Mouse (Mus musculus) heart, adult 2 months (tissue): ENCODE measurements around the gene 2410004B18Rik. TPM values are rescaled to one million over a fixed set of nuclear protein-coding genes. Genes with fewer than 3 reads are reported as not detected.
A peak's percentile ranks its signal among the peaks of the same experiment; 100 is the strongest.

Experiments
- DNase-seq, 2 experiments: peaks; one replicate each; pipeline ENCODE4 v3.0.0; 2021
- H3K27ac ChIP-seq: fragments of 200-600 bp; 2 replicates; pipeline ENCODE4 v1.8.1; 2022
- H3K27me3 ChIP-seq: fragments of 200-500 bp; 2 replicates; pipeline ENCODE4 v1.6.1; 2012; ENCODE audit warnings: mild to moderate bottlenecking, low read length, inconsistent platforms, mixed read lengths; ENCODE audit not compliant: control insufficient read depth, insufficient read depth
- H3K36me3 ChIP-seq: fragments of 200-500 bp; 2 replicates; pipeline ENCODE4 v1.6.1; 2012; ENCODE audit warnings: low read length, inconsistent platforms; ENCODE audit not compliant: control insufficient read depth, insufficient read depth
- H3K4me1 ChIP-seq: fragments of 200-500 bp; 2 replicates; pipeline ENCODE4 v1.6.1; 2011; ENCODE audit warnings: low read length; ENCODE audit not compliant: control insufficient read depth, insufficient read depth
- H3K4me3 ChIP-seq: fragments of 200-600 bp; 2 replicates; pipeline ENCODE4 v1.8.1; 2022
- H3K79me2 ChIP-seq: fragments of 200-500 bp; replicated peaks from 2 replicates; pipeline ENCODE4 v1.6.1; 2012; ENCODE audit warnings: mild to moderate bottlenecking, inconsistent platforms, low read length, moderate library complexity, mixed read lengths; ENCODE audit not compliant: control insufficient read depth, insufficient read depth
- H3K9ac ChIP-seq: fragments of 200-500 bp; 2 replicates; pipeline ENCODE4 v1.6.1; 2012; ENCODE audit warnings: low read depth, mild to moderate bottlenecking, control low read depth, inconsistent platforms, low read length, mixed read lengths
- CTCF ChIP-seq: fragments of 200-600 bp; IDR thresholded peaks from 2 replicates; pipeline ENCODE4 v1.8.1; 2022; ENCODE audit warnings: antibody characterized with exemption, mild to moderate bottlenecking, moderate library complexity
- EP300 ChIP-seq: fragments of 200-500 bp; IDR thresholded peaks from 2 replicates; pipeline ENCODE4 v1.6.1; 2011; ENCODE audit warnings: low read depth, low read length, control low read depth; ENCODE audit not compliant: insufficient read depth
- POLR2A ChIP-seq: fragments of 200-500 bp; IDR thresholded peaks from 2 replicates; pipeline ENCODE4 v1.6.1; 2011; ENCODE audit warnings: mild to moderate bottlenecking, low read depth, low read length, control low read depth; ENCODE audit not compliant: insufficient read depth
- WGBS: fragments of 180-500 bp; shearing (Covaris S2); methylation state at CpG from one replicate; pipeline ENCODE4 v1.1.7; 2018; 5-methylcytosine and 5-hydroxymethylcytosine counted together
- intact Hi-C: fragments of 180-260 bp; cut with DNase I; formaldehyde crosslinking; loops from one replicate; pipeline ENCODE4 v1.15.1; 2025
- long read RNA-seq: library from polyadenylated mRNA; stranded (forward); transcript quantifications from one replicate; pipeline ENCODE4 v2.0.0, GENCODE M21; 2021
- polyA plus RNA-seq: library from polyadenylated mRNA; depleted of rRNA; stranded (reverse); fragments of >200 nt; gene quantifications from 2 replicates; pipeline ENCODE4 v1.2.3, GENCODE M21; 2012; rRNA removed
- total RNA-seq, 2 experiments: library from RNA; stranded (reverse); gene quantifications; 2 replicates each; pipeline ENCODE4 v1.2.3; 2021

The 2410004B18Rik gene
- total RNA-seq (10 to 100 TPM; 17.9 to 20.8 TPM), polyA plus RNA-seq (9.0 and 9.2 TPM in 2 replicates)
- long read RNA-seq, transcript 2410004B18Rik-201 (3 exons, 1,547 nt): major isoform, 18 of 28 reads
- long read RNA-seq, transcript 2410004B18Rik-207 (3 exons, 724 nt): minor isoform, 5 of 28 reads
- long read RNA-seq, partial matches to known transcripts: 1 of 28 reads
- long read RNA-seq, other reads (novel, unspliced or antisense): 2 of 28 reads

DNA sequence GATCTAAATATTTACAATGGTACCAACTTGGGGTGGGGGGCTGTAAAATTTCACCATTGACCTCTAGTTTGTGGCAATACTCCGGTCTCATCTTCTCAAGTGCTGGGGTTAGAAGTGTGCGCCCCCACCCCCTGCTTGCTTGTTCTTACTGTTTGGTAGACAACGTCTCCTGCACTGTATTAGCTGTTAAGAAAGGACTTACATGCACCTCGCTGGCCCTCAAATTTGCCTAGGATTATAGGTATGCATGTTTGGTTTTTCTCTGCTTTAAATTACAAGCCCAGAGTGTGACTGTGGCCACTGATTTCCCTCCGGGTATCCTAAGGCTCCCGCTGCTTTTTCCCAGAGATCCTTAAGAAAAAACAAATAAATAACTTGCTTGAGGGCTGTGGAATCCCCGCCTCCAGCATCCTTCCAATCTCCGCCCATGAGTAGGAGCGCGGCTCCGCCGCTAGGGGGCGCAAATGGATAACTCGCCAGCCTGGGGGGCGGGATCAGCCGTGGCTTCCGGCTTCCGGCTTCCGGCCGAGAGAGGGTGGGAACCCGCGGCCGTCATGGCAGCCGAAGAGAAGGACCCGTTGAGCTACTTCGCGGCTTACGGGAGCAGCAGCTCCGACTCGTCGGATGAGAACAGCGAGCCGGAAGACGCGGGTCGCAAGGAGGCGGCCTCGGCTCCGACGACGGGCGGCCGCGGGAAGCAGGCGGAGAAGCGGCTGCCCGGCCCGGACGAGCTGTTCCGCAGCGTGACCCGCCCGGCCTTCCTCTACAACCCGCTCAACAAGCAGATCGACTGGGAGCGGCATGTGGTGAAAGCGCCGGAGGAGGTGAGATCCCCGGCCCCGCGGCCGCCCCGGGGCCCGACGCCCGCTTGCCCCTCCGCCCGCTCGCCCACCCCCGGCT lies at the start of gene 2410004B18Rik:
Gene 2410004B18Rik (plus strand): TSS at position 510 of the 900 bp plus-strand sequence.
- Histone ChIP-seq H3K27ac (peak within 1 kb of the TSS; percentile 84), H3K4me3 (peak within 1 kb of the TSS; percentile 88), H3K4me1 (peaks cover 8% of the 10 kb centered on the region), H3K36me3 (peaks cover 16% of the 10 kb centered on the region), H3K27me3 (no peaks in the 10 kb centered on the region), H3K9ac (peak within 1 kb of the TSS; percentile 98), H3K79me2 (peaks cover 5% of the 10 kb centered on the region)
- intact Hi-C loops: no loop called here
- DNase-seq: peak; percentile 91 to 95
- WGBS: 1% methylated on average over 70 of the region's 70 CpGs
- TF ChIP-seq EP300 (peak; percentile 66; the same call in 1 of the 2 replicates), POLR2A (peak; percentile 87), CTCF (no peak; the same call in 1 of the 2 replicates)

DNA sequence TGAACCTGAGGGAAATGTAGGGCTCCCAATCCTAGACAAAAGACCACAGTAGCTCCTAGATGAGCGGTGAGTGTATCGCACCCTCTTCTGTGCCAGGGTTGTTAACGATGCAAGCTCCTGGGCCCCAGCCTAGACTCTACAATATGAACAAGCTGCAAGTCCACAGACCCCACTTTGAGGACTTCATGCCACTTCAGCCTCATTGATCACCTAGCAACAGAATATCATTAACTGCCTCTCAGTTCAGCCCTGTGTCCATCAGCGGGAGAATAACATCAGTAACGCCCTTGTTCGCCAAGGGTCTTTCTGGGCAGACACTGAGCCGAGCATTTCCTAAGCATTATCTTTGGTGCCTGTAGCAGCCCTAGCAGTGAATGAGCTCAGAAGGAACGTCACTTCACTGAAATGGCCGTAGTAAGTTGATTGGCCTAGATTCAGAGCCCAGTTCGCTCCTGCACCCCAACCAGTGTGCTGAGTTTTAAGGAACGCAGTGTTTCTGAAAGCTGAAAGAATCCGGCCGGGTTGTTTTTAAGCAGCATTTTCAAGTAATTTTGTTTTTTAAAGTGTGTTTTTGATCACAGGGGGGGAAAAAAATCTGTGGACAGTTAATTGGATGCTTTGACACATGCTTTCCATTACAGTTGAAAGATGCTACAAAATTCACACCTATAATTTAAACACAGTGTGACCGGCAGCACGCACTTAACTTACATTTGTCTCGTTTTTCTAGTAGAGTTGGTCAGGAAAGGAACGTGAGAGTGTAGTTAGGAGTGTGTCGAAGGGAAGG lies 47.3 kb upstream of the 2410004B18Rik start:
- Histone ChIP-seq H3K36me3 (no peaks in the 10 kb centered on the region), H3K27ac (no peak overlapping the region), H3K9ac (no peak overlapping the region), H3K27me3 (no peaks in the 10 kb centered on the region), H3K4me1 (peaks cover 8% of the 10 kb centered on the region), H3K79me2 (no peaks in the 10 kb centered on the region), H3K4me3 (no peak overlapping the region)
- DNase-seq: no peak
- 92% methylated on average over 18 of the region's 18 CpGs for WGBS
- TF ChIP-seq EP300 (no peak), CTCF (no peak), POLR2A (no peak)
- intact Hi-C loops: no loop called here

DNA sequence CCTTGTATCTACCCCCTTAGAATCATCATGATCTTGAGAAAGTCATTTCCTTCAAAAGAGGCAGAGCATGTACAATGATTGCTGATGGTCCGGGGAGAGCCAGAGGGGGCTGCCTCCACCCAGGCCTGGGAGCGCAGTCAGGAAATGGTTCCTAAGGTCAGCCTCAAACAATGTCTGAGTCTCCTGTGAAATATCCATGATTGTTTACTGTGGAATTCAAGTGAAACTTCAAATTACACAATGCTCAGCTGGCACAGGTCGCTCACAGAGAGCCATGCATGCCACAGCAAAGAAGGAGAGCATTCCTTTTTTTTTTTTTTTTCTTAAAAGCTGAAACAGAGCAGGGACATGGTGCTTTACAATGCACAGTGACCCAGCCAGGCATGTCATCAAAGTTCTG lies 45.4 kb upstream of the 2410004B18Rik start:
- peaks cover 7% of the 10 kb centered on the region for H3K4me1 ChIP-seq
- no peaks in the 10 kb centered on the region for H3K27me3 ChIP-seq
- intact Hi-C loops: no loop called here
- 54% methylated on average over 3 of the region's 3 CpGs for WGBS
- H3K36me3 ChIP-seq: no peaks in the 10 kb centered on the region
- no peak overlapping the region for H3K9ac ChIP-seq
- no peak for DNase-seq
- no peaks in the 10 kb centered on the region for H3K79me2 ChIP-seq
- H3K4me3 ChIP-seq: no peak overlapping the region
- TF ChIP-seq CTCF: no peak
- no peak for TF ChIP-seq POLR2A
- no peak for TF ChIP-seq EP300
- H3K27ac ChIP-seq: no peak overlapping the region

DNA sequence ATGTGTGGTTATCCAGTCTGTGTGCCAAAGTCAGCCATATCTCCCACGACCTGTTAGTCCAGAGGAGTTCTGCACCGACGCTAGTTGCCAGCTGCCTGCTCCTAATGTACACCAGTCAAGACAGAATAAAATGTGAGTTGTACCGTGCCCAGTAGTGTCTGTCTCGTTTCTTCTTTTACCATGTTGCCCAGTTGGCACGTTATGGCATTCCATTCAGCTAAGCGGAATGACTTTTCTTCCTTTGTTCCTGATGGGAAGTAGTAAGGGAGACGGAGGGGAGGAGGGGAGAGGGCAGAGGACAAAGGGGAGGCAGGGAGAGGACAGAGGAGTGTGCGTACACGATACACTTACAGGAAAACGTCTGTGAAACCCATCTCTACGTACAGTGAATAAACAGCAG lies 43.7 kb upstream of the 2410004B18Rik start:
- Histone ChIP-seq H3K79me2 (no peaks in the 10 kb centered on the region), H3K4me3 (no peak overlapping the region), H3K36me3 (no peaks in the 10 kb centered on the region), H3K27me3 (no peaks in the 10 kb centered on the region), H3K9ac (peak overlapping the region; percentile 1; the same call in 1 of the 2 replicates), H3K4me1 (peaks cover 7% of the 10 kb centered on the region), H3K27ac (peak overlapping the region; percentile 41)
- intact Hi-C loops: loop anchor here (2.0 kb wide), 1 partner anchor 15 kb away; no protein-coding TSS in a partner anchor
- no peak for TF ChIP-seq EP300
- TF ChIP-seq POLR2A: no peak
- TF ChIP-seq CTCF: no peak
- DNase-seq: peak in 1 of 2 experiments; percentile 30
- WGBS: 37% methylated on average over 12 of the region's 12 CpGs

DNA sequence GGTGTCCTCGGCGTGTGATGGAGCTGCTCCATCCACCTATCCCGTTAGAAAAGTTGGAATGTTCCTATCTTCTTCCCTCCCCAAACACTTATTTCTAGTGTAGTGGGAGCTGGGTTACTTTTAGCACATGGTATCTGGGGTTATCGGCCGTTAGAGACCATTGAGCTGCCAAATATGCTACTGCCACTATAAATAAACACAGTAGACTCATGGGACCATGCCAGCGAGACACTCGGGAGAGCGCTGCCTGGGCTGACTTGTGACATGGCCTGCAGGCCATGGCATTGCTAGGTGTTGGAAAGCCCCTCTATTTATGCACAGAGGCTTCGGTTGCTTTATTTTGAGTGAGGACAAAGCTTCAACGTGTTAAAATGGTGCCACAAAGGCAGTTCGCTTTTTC lies 40.1 kb upstream of the 2410004B18Rik start:
- WGBS: 42% methylated on average over 11 of the region's 11 CpGs
- H3K36me3 ChIP-seq: no peaks in the 10 kb centered on the region
- no peaks in the 10 kb centered on the region for H3K27me3 ChIP-seq
- H3K9ac ChIP-seq: no peak overlapping the region
- peak overlapping the region; percentile 85 for H3K27ac ChIP-seq
- no peaks in the 10 kb centered on the region for H3K79me2 ChIP-seq
- peak; percentile 51 to 79 for DNase-seq
- no peak overlapping the region for H3K4me3 ChIP-seq
- peaks cover 8% of the 10 kb centered on the region for H3K4me1 ChIP-seq
- TF ChIP-seq CTCF (no peak), EP300 (peak; percentile 83)
- intact Hi-C loops: no loop called here
